Mouse (Mus musculus): Measurements from ENCODE around the gene Itgb2.

Gene Itgb2

GRCm38 (mm10) chr10:77517066-77517620, 12.9 kb upstream of the Itgb2 start:
- peak; percentile 89 for DNase-seq

GRCm38 (mm10) chr10:77517801-77518200, 12.3 kb upstream of the Itgb2 start:
- no peak for DNase-seq

DNA sequence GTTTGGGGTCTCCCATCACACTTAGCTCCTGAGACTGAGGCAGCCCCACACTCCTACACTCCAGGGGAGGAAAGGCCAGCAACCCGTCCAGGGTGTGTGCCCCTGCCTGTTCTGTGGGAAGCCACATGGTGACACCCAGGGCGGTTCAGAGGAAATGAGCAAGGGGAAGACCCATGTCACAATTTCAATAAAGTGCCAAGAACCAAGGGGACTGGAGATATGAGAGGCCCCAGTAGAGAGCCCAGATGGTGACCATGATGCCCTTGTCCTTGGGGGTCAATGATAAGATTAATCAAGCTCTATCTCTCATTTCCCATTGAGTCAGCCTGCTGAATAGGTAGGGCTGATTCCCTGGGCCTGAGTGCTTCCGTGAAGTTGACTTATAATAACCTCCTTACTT, 10.9 kb upstream of the Itgb2 start:
- DNase-seq = no peak

GRCm38 (mm10) chr10:77520497-77520896, 9.6 kb upstream of the Itgb2 start:
- peak; percentile 54 for DNase-seq

DNA sequence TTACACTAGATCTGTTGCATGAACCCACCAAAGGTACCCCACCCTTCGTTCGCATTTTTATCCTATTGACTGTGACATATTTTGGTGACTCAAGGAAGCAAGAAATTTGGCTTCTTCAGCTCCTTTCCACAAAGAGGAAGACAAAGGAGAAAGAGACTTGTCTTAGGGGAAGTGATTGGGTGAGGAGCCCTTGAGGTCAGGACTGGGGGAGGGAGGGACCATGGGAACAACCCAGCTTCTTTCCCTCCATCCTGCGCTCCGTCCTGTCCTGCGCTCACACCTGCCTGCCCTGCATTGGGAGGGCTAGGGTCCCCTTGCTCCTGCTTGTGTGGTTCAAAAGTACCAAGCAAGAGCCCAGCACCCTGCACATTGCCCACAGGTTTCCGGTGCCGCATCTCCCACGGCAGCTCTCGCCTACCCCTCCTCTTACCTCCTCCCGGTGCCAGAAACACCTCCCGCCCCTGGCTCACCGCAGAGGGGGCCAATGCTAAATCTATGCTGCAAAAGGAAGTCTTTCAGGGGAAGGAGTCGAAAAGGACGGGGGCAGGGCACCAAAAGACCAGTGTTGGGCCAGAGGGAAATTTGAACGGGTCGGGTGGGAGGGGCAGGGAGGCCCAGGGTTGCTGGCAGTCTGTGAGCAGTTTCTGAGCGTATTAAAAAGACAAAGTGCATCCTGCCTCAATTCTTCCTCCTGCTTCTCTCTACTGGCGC, 7.9 kb upstream of the Itgb2 start:
- peak; percentile 83 for DNase-seq

- DNase-seq = peak; percentile 65
These were observed 7.3 kb upstream of the Itgb2 start for GRCm38 (mm10) chr10:77522746-77523145.

DNA sequence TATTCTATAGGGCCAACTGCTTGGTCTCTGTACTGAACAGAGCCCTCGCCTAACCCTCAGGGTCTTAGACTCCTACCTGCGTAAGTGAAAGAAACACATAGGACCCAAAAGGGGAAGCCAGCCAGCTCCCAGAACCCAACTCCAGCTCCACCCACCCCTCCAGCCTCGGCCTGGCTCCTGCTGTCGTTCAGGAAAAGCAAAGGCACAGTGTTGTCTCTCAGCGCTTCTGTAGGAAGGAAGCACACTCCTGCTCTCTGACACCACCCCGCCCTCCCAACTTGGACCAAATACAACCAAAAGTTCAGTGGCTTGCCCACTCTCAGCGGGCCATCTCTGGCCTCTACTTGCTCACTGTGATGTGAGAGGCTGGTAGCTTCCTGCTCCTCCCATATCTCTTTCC, 6.7 kb upstream of the Itgb2 start:
- DNase-seq = no peak

GRCm38 (mm10) chr10:77526488-77526887, 3.6 kb upstream of the Itgb2 start:
- DNase-seq = no peak

DNA sequence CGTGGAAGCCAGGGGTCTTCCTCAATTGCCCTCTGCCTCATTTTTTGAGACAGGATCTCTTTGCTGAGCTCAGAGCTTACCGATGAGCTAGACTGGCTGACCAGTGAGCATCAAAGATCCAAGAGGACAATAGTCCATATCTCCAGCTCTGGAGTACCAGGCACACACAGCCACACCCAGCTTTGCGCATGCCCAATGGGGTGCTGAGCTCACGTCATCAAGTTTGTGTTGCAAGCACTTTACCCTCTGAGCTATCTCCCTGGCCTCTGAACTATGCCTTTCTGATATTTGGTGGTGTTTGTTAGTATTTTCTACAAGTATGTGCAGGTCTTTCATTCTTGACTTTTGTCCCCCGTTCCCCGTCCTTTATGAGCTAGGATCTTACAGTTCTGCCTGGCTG, 1.4 kb upstream of the Itgb2 start:
- DNase-seq = no peak

- peak; percentile 69 for DNase-seq
These were observed 1.3 kb downstream of the Itgb2 start for GRCm38 (mm10) chr10:77531026-77532019.

- DNase-seq = no peak
These were observed 2.0 kb downstream of the Itgb2 start for GRCm38 (mm10) chr10:77532020-77532413.

DNA sequence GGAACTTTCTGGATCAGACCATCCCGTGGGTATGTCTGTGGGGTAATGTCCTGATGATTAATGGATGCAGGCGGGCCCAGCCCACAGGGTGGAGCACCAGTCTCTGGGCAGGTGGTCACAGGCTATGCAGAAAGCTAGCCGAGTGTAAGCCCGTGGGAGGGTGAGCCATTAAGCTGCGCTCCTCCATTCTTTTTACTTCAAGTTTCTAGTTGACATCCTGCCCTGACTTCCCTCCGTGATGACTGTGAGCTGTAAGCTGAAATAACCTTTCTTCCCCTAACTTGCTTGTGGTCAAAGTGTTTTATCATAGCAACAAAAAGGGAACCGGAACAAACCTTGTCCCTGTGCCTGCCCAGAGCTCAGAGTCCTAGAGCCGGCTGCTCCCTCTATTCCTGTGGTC, 6.7 kb downstream of the Itgb2 start:
- DNase-seq = no peak

DNA sequence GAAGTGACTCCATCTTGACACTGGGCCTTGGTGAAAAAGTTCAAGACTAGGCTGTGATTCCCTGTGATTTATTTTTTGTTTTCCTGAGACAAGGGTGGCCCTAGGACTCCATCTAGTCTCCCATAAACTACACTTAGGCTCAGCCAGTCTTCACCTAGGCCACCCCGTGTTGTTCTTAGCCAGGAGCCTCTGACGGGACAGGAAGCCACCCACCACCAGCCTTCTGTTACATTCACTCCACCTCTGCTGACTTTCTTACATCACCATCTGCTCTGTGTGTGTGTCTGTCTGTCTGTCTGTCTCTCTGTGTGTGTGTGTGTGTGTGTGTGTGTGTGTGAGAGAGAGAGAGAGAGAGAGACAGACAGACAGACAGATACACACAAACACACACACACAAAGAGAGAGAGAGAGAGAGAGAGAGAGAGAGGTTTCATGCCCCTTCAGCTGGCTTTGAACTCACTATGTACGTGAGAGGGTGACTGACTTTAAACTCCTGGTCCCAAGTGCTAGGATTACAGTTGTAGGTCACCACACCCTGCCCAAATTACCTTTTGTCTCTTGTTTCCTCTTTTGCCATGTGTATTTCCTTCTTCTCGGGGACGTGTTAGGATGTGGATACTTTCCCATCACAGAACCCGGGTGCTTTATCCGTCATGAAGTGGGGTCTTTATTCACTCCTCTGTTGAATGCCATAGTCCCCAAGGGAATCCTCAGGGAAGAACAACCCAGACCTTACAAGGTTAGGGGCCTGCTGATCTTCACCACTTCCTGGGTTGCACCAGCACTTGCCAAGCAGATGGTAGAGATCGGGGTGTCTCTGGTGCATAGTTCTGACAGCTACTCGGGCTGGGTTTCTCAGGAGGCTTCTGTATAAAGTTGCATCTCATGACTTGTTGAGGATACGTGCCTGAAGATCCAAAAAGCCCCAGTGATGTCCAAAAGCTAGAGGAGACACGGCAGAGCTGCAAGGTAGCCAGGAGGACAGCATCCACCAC, 7.5 kb downstream of the Itgb2 start:
- DNase-seq = peak; percentile 53

- DNase-seq = no peak
These were observed 9.4 kb downstream of the Itgb2 start for GRCm38 (mm10) chr10:77539320-77539945.

DNA sequence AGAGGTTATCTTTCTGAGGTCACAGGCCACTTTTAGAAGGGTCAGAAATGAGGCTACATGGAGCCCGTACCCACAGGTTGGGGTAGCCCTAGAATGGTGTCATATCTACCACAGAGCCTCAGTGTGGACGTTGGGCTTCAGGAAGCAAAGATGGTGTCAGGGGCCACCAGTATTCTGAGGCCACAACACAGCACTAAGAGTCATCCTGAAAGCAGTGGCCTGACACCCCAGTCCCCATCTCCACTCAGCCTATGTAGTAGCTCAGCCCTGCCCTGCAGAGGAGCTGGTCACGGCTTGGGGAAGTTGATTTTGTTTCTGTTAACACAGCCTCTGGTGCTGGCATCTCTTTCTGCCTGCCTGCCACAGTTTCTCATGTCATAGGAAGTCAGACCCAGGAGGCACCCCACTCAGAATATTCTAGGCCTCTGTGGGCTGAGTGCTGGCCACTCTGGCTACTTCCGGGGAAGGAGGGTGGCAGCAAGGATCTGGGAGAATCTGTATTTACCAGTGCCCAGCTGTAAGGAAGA, 10.6 kb downstream of the Itgb2 start:
- DNase-seq = no peak

DNA sequence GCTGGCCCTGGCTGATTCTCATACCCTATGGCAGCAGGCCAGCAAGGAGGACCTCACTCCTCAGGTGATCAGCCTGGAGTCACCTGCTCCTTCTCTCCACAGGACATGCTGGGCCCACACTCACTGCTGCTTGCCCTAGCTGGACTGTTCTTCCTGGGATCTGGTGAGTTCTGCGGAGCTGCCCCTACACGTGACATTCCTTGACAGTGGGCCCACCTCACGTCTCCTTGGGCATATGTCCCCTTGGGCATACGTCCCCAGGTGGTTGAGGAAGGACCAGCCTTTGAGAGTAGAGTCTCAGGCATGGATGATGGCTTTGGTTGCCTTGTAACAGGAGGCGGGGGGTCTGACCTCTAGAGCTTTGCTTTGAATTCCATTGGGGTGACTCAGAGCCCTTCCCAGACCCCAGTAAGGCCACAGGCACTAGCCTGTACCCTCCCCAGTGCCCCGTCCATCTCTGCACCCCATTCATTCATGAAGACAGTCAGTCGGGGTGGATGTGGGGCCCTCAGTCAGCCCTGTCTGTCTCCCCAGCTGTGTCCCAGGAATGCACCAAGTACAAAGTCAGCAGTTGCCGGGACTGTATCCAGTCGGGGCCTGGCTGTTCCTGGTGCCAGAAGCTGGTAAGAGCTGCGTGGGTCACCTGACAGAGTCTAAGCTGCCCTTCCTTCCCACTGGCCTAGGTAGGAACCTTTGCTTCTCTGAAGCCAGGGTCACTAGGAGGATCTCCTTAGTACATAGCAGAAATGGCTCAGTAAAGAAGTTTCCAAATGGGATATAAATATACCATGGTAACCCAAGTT, 12.0 kb downstream of the Itgb2 start:
- DNase-seq = no peak

GRCm38 (mm10) chr10:77543226-77543625, 13.2 kb downstream of the Itgb2 start:
- peak; percentile 76 for DNase-seq

- DNase-seq = no peak
These were observed 14.9 kb downstream of the Itgb2 start for GRCm38 (mm10) chr10:77544916-77545315.

DNA sequence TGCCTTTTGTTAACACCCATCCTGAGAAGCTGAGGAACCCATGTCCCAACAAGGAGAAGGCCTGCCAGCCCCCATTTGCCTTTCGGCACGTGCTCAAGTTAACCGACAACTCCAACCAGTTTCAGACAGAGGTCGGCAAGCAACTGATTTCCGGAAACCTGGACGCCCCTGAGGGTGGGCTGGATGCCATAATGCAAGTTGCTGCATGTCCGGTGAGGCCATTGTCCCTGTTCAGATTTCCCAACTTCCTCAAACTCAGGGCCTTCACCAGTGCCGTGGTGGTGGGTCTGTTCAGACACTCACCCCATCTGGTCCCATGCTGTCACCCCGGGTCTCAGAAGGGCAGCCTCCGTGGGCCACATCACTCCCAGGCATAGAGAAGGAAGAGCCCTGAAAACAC, 18.5 kb downstream of the Itgb2 start:
- DNase-seq = no peak

DNA sequence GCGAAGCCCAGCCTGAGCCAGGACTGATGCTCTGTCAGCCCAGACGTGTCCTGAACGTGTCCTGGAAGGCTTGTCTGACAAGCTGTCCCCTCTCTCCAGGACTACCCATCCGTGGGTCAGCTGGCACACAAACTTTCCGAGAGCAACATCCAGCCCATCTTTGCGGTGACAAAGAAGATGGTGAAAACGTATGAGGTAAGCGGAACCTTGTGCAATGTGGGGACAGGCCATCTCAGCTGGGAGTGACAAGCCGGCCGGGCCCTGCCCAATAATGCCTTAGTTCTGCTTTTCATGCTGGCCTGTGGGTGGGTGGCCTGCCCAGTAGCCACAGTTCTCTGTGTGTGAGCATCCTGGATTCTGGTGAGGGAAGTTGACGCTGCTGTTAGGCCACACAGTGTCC, 20.8 kb downstream of the Itgb2 start:
- DNase-seq = no peak

GRCm38 (mm10) chr10:77552162-77552561, 22.1 kb downstream of the Itgb2 start:
- DNase-seq = no peak
